Mouse (Mus musculus) embryo, embryonic 11.5 days (tissue): ENCODE measurements around the gene Msh5.
A peak's percentile ranks its signal among the peaks of the same experiment; 100 is the strongest.
"Not testable (repeated sequence)": the region's sequence is repeated elsewhere in the genome, so short reads cannot be mapped to it uniquely, and the experiment has no call there.

Experiments
- DNase-seq: peaks from one replicate; pipeline ENCODE4 v3.0.0-alpha.2; 2012; ENCODE audit warnings: low read depth, low spot score

The Msh5 gene

GRCm38 (mm10) chr17:35003022-35003838, 43.3 kb downstream of the Msh5 start:
- no peak for DNase-seq

- no peak for DNase-seq
These were observed 44.2 kb downstream of the Msh5 start for GRCm38 (mm10) chr17:35002153-35002865.

GRCm38 (mm10) chr17:35001452-35002152, 44.9 kb downstream of the Msh5 start:
- no peak for DNase-seq

GRCm38 (mm10) chr17:35000717-35001451, 45.7 kb downstream of the Msh5 start, which contains the start of gene Vars:
Vars (plus strand) TSS chr17:35000987.
- peak; percentile 81 for DNase-seq

- not testable (repeated sequence) for DNase-seq
These were observed 46.5 kb downstream of the Msh5 start for GRCm38 (mm10) chr17:34999871-35000716.

GRCm38 (mm10) chr17:34998526-34999430, 47.8 kb downstream of the Msh5 start:
- DNase-seq, result no peak

- DNase-seq, result no peak
These were observed 49.4 kb downstream of the Msh5 start for GRCm38 (mm10) chr17:34997142-34997483.

- no peak for DNase-seq
These were observed 50.0 kb downstream of the Msh5 start for GRCm38 (mm10) chr17:34996411-34997141.

- not testable (repeated sequence) for DNase-seq
These were observed 50.6 kb downstream of the Msh5 start for GRCm38 (mm10) chr17:34995927-34996326.

GRCm38 (mm10) chr17:34995192-34995591, 51.4 kb downstream of the Msh5 start:
- DNase-seq, result not testable (repeated sequence)

- DNase-seq, result no peak
These were observed 51.8 kb downstream of the Msh5 start for GRCm38 (mm10) chr17:34994751-34995150.

- no peak for DNase-seq
These were observed 62.3 kb downstream of the Msh5 start for GRCm38 (mm10) chr17:34984218-34984617.

GRCm38 (mm10) chr17:34982328-34982727, 64.2 kb downstream of the Msh5 start:
- no peak for DNase-seq

- peak; percentile 87 for DNase-seq
These were observed 64.8 kb downstream of the Msh5 start, which contains the start of gene Lsm2 for GRCm38 (mm10) chr17:34981690-34982180. Lsm2 (plus strand) TSS chr17:34981862.

GRCm38 (mm10) chr17:34980655-34981054, 65.9 kb downstream of the Msh5 start:
- DNase-seq, result no peak

- DNase-seq, result no peak
These were observed 66.9 kb downstream of the Msh5 start for GRCm38 (mm10) chr17:34979631-34980030.
